Mouse (Mus musculus) gastrocnemius, postnatal 4 days (tissue): ENCODE data around the gene Trove2. TPM values are rescaled to one million over a fixed set of nuclear protein-coding genes. Genes with fewer than 3 reads are reported as not detected.
"Not testable (repeated sequence)": the region's sequence is repeated elsewhere in the genome, so short reads cannot be mapped to it uniquely, and the experiment has no call there.

Experiments
- DNase-seq, 2 experiments: peaks; one replicate each; pipeline ENCODE4 v3.0.0; 2021 to 2022; ENCODE audit warnings: low spot score in 2 of 2, mixed read lengths in 2 of 2
- total RNA-seq, 2 experiments: library from RNA; stranded (reverse); gene quantifications; 2 replicates each; pipeline ENCODE4 v1.2.3; 2021

Gene Trove2
- total RNA-seq, 2 experiments from 2014 or later = 6.9 to 8.2 TPM

GRCm38 (mm10) chr1:143739361-143740350 is 37.2 kb downstream of the Trove2 start:
- DNase-seq = peak; percentile 56 to 76

GRCm38 (mm10) chr1:143738811-143739210 is 38.1 kb downstream of the Trove2 start:
- no peak for DNase-seq

DNA sequence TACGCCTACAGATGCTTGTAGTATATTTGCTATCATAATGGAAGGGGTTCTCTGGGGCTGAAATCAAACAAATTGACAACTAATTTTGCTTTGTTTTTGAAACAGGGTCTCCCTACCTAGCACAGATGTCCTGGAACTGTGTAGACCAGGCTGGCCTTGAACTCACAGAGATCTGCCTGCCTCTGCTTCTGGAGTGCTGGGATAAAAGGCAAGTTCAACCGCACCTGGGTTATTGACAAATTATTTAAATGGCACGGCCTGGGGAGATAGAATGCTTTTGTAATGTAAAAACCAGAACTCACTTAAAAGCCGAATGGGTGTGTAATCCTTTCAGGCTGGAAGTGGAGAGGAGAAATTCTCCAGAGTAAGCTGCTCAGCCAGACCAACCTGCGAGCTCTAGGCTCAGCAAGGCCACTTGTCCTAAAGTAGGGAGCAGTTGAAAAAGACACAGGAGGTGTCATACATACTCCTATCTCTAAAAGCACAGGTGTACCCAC is 42.9 kb downstream of the Trove2 start:
- no peak for DNase-seq

DNA sequence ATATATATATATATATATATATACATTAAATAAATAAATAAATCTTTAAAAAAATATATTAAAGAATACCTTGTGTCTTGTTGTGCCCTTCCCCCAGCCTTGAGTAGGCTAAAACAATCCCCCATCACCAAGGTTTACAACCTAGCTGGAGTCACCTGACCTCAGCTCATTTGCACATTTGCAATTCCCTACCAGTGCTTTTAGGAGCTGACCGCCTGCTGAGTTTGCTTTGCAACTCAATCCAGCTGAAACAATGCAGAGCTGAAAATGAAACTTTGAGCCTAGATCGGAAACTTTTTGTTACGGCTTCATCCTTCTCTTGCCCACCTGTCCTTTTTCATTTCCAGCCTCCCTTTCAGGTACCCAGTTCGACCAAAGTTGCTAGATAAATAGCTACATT is 45.2 kb downstream of the Trove2 start:
- no peak for DNase-seq

- DNase-seq = no peak
These were observed 46.0 kb downstream of the Trove2 start for GRCm38 (mm10) chr1:143730899-143731298.

DNA sequence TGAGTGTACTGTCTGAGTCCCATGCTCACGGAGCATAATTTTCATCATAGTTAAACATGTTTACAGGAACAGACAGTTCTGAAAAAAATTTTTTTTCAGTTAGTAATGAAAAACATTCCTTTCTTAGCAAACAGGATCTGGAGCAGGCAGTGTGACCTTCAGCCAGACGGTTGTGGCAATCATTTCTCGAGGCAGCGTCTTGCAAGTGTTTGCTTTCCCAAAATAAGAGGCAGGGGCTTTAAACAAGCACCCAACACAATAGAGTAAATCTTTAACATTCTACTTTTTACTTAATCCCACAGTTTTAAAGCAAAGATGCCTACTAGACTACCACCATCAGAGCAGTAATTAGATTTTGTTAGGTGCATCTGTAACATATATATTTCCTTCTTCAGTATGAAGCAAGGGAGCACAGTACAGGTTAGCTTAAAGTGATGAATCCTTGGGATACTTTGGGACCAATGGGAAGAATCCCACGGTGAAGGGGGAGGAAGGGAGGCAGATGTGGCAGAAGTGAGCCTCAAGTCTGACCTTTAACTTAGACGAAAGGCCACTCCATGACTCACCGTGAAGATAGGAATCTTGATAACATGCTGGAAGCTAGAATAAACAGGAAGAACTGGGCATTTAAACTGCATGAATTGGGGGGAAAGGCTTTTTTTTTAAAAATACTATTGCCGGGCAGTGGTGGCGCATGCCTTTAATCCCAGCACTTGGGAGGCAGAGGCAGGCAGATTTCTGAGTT is 49.0 kb downstream of the Trove2 start:
- DNase-seq = no peak

DNA sequence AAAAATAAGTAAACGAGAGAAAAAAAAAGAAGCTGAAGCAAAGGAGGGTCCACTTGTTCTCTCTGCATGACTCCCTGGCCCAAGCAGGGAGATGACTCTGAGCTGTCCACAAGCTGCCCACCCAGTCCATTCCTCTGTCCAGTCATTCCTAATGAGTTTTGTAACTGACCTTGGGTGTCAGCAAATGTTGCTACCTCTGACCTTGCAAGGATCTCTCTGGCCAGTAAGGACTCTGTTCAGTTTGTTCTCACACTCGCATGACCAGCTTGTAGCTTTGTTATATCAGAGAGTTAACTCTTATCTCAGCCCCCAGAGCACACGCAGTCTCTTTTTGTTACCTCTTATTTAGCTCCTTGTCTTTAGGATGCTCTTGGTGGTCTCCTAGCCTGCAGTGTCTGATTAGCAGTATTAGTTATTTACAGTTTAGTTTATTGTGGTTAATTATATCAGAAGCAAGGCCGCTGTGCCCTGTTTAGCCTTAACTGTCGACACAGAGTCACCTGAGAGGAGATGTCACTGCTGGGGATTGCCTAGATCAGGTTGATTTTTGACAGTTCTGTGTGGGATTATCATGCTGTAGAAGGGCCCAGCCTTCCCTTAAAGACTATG is 52.3 kb downstream of the Trove2 start:
- no peak for DNase-seq

- not testable (repeated sequence) for DNase-seq
These were observed 60.8 kb downstream of the Trove2 start, which contains the start of gene Glrx2 for GRCm38 (mm10) chr1:143716038-143716437. TSS of gene Glrx2 (plus strand) at chr1:143716338.

GRCm38 (mm10) chr1:143710627-143710976 is 66.3 kb downstream of the Trove2 start:
- no peak for DNase-seq

- DNase-seq = no peak
These were observed 66.8 kb downstream of the Trove2 start for GRCm38 (mm10) chr1:143709966-143710626.

DNA sequence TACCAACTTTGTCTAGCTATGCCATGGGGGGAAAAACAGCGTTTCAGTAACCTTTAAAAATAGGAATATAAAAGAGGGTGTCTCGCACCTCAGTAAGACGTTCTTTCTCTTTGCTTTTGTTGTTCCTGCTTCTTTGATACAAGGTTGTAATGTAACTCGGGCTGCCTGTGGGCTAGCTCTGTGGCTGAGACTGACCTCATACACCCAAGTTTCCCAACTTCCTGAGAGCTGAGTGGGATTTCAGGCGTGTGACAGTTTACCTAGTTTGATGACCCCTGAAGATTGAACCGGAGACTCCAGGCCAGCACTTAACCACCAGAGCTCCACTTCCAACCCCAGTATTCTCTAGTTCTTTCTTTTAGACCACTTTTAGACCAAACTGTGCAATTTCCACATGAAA is 68.5 kb downstream of the Trove2 start:
- no peak for DNase-seq

- DNase-seq = no peak
These were observed 69.9 kb downstream of the Trove2 start for GRCm38 (mm10) chr1:143707006-143707405.

- DNase-seq = peak; percentile 88 to 90
These were observed 74.1 kb downstream of the Trove2 start, which contains the start of gene Cdc73 for GRCm38 (mm10) chr1:143702741-143703262. TSS of gene Cdc73 (minus strand) at chr1:143702893.

DNA sequence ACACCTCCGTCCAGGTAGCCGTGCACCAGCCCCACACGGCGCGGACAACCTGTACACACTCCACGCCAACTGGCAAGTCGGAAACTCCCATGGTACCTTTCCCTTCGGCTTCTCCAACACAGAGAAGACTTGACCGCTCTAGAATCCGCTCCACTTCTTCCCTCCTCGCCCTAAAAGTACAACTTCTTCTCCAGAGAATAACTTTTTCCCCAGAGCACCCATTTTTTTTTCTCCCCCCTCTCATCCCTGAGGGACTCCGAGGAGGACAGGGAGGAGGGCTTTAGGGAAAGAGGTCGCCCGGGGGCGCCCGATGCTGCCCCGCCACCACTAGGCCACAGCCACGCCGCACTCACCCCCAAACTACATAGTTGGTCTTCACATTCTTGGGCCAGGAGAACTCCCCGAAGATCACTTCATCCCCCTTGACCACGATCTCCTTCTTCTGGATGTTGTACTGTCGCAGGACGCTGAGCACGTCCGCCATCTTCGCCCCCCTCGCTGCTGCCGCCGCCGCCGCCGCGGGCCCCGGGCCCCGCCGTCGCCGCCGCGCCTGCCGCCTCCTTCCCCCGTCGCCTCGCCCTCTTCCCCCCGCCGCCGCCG is 74.6 kb downstream of the Trove2 start:
- peak in 1 of 2 experiments; percentile 12 for DNase-seq

DNA sequence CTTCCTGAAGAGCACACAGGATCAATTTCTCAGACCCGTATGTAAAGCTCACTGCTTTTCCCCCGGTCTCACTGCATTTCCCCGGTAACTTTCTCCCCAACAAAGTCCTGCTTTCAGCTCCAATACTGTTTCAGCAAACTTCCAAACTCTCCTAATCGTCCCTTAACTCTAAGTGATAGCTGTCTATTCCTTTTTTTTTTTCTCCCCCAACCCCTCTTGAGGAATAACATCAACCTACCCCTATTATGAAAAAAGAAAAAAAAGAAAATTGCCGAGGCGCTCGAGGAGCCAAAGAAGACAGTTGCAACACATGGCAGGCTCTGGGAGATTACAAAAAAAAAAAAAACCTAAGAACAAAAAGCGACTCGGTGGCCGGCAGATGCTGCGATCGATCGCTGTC is 75.1 kb downstream of the Trove2 start:
- no peak for DNase-seq

Other genes with a start within 250 kb of the Trove2 start
- gene B3galt2, start 136.4 kb downstream of the Trove2 start, total RNA-seq = 10 to 100 TPM; 11.6 to 12.8 TPM
- 10 to 100 TPM; 62.8 to 65.1 TPM for gene Cdc73, start 74.2 kb downstream of the Trove2 start, total RNA-seq
- gene Glrx2, start 60.7 kb downstream of the Trove2 start, total RNA-seq = 10 to 100 TPM; 57.8 to 59.2 TPM
- gene Uchl5, start 204 bp upstream of the Trove2 start, total RNA-seq = 10 to 100 TPM; 20.6 to 21.6 TPM
- gene Rgs2, start 227.1 kb upstream of the Trove2 start, total RNA-seq = 10 to 100 TPM; 35.2 to 36.0 TPM